Mouse (Mus musculus): ENCODE data around the gene Rnf145.

DNA sequence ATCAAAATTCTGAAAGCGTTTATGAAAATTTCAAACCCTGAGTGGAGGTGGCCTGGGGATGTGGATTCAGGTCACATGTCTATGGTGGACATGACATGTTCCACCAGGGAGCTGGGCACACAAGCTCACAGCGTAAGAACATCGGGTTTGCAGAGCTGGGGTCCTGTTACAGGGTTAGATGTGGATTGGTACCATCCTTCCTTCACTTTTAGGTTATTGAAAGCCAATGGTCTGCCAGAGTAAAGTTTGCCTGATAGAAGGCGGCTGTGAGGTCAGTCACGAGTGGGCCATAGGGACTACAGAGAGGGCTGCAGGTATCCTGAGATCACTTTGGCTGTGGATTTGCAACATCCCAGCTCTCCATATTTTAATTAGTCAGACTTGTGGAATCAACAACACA lies 54.0 kb downstream of the Rnf145 start:
- TF ChIP-seq EP300 (IDR thresholded peaks at IDR 0.05; ENCODE audit: low read depth) (no peak), CTCF (IDR thresholded peaks at IDR 0.05; ENCODE audit: low read depth) (no peak)

All from liver, embryonic 14.5 days (tissue).